Mouse (Mus musculus): ENCODE results near the gene Dmrt3. TPM values are rescaled to one million over a fixed set of nuclear protein-coding genes. Genes with fewer than 3 reads are reported as not detected.

Dmrt3 gene
- total and polyA plus RNA-seq, 3 experiments: not detected

DNA sequence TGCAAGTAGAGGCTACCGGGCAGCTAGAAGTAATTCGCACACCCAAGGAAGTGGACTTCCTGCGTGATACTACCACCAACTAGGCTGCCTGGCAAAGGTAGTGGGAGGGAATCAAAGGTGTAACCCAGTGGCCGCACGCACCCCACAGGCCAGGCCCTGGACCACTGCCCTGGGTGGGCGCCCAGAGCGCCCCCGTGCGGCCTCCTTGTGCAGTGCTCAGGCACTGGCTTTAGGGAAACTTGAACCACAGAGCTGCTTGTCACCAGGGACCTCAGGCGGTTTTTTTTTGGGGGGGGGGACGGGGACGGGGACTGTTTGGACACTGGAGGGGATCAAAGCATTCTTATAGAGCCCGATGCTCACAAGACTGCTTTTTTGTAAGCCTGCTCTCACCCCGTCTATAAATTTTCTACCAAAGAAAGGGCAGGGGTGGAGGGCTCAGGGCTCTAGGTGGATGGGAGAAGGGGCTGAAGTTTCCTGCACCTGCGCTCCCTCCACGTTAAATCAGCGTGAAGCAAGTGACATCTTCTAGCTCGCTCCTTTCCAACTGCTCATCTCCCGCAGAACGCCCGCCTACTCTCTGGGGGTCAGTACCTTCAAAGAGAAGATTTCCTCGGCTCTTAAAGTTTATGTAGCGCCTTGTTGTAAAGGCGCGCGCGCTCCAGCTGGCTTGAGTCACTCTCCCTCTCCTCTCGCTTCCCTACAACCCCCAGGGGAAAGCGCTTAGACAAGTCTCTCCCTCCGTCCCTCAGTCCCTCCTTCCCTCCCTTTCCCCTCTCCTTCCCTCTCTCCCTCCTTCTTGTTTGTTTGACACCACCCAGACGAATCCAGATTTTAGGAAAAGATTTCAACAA lies 55.6 kb downstream of the Dmrt3 start:
- Histone ChIP-seq H3K27me3 (replicated peaks) (no peaks in the 10 kb centered on the region), H3K4me3 (replicated peaks in 1 of 3; ENCODE audit: low read depth in 2 of 3, low read length in 2 of 3, poor library complexity in 1 of 3) (no peak overlapping the region)
- no peak for DNase-seq (ENCODE audit: extremely low read depth)

DNA sequence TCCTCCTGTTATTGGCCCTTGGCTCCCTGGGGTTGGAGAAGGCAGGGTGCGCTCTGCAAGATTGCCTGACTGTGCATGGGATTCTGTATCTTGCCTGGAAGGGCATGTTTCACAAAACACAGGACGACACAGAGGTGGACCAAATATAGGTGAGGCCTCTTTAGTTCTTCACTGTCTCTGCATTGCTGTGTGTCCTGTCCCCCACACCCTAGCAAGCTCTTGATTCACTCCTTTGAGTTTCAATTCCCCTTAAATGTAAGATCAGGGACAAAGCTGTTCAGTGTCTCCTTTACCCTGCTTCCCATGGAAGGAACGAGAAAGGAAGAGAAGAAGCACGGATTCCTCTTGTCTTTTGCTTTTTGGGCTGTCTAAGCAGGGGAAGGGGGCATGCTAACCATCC lies 57.7 kb downstream of the Dmrt3 start:
- Histone ChIP-seq H3K4me2 (ENCODE audit: insufficient read depth, low read depth, poor library complexity, severe bottlenecking) (no peak overlapping the region), H3K9ac (ENCODE audit: insufficient read depth, low read depth) (no peak overlapping the region), H3K79me2 (replicated peaks; ENCODE audit: control insufficient read depth, extremely low read depth, insufficient read depth, poor library complexity, severe bottlenecking) (no peaks in the 10 kb centered on the region), H3K4me1 (ENCODE audit: control insufficient read depth in 1 of 2, insufficient read depth in 2 of 2) (no peaks in the 10 kb centered on the region), H3K36me3 (replicated peaks in 1 of 2; ENCODE audit: control insufficient read depth in 1 of 2, insufficient read depth in 1 of 2, low read length in 1 of 2) (no peaks in the 10 kb centered on the region), H3K4me3 (replicated peaks in 1 of 3; ENCODE audit: low read depth in 2 of 3, low read length in 2 of 3, poor library complexity in 1 of 3) (no peak overlapping the region), H3K27ac (ENCODE audit: insufficient read depth, low read depth) (no peak overlapping the region), H3K9me3 (replicated peaks; ENCODE audit: low read length) (no peaks in the 10 kb centered on the region), H3K27me3 (replicated peaks) (no peaks in the 10 kb centered on the region)
- no peak for DNase-seq (ENCODE audit: extremely low read depth)
- TF ChIP-seq MAX (IDR thresholded peaks at IDR 0.05; ENCODE audit: low read length) (no peak), CHD2 (IDR thresholded peaks at IDR 0.05; ENCODE audit: low read length) (no peak), RAD21 (IDR thresholded peaks at IDR 0.05; ENCODE audit: low read depth, low read length) (no peak), MEF2A (IDR thresholded peaks at IDR 0.05; ENCODE audit: borderline replicate concordance, low read depth, low read length) (no peak), POLR2A (IDR thresholded peaks at IDR 0.05; ENCODE audit: low read depth, low read length) (no peak)
- dilution Hi-C loops (cut with MboI; ENCODE audit: extremely low pct_ligation_motif_present, extremely low pct_unique_long_range_greater_than_20kb, low sequenced_read_pairs) (no loop called here), in situ Hi-C loops (cut with MboI; ENCODE audit: low pct_ligation_motif_present, low pct_unique_long_range_greater_than_20kb, low sequenced_read_pairs) (no loop called here)

More for the DNA sequence above, 55.6 kb downstream of the Dmrt3 start:
- H3K79me2 ChIP-seq (replicated peaks; ENCODE audit: control insufficient read depth, extremely low read depth, insufficient read depth, poor library complexity, severe bottlenecking): no peaks in the 10 kb centered on the region
- no peak for TF ChIP-seq MAZ (IDR thresholded peaks at IDR 0.05; ENCODE audit: low read depth, low read length)
- TF ChIP-seq ZNF384 (IDR thresholded peaks at IDR 0.05; ENCODE audit: low read depth, low read length): no peak
- TF ChIP-seq CTCF (conservative IDR thresholded peaks at IDR 0.05 in 1 of 2, IDR thresholded peaks at IDR 0.05 in 1 of 2; ENCODE audit: low read depth in 2 of 2, low read length in 2 of 2): peak in 1 of 2 experiments; percentile 41; a peak in 2 of 4 replicates
- TF ChIP-seq TBP (conservative IDR thresholded peaks at IDR 0.05; ENCODE audit: low read depth, low read length): no peak
- TF ChIP-seq BHLHE40 (IDR thresholded peaks at IDR 0.05; ENCODE audit: low read depth, low read length): no peak
- no peaks in the 10 kb centered on the region for H3K4me1 ChIP-seq (ENCODE audit: control insufficient read depth in 1 of 2, insufficient read depth in 2 of 2)
- H3K36me3 ChIP-seq (replicated peaks in 1 of 2; ENCODE audit: control insufficient read depth in 1 of 2, insufficient read depth in 1 of 2, low read length in 1 of 2): no peaks in the 10 kb centered on the region
- no peak overlapping the region for H3K9ac ChIP-seq (ENCODE audit: insufficient read depth, low read depth)
- dilution Hi-C loops (cut with MboI; ENCODE audit: extremely low pct_ligation_motif_present, extremely low pct_unique_long_range_greater_than_20kb, low sequenced_read_pairs): no loop called here
- in situ Hi-C loops (cut with MboI; ENCODE audit: low pct_ligation_motif_present, low pct_unique_long_range_greater_than_20kb, low sequenced_read_pairs): no loop called here
- H3K9me3 ChIP-seq (replicated peaks; ENCODE audit: low read length): no peaks in the 10 kb centered on the region
- H3K4me2 ChIP-seq (ENCODE audit: insufficient read depth, low read depth, poor library complexity, severe bottlenecking): no peak overlapping the region
- no peak overlapping the region for H3K27ac ChIP-seq (ENCODE audit: insufficient read depth, low read depth)

- no peak overlapping the region for H3K4me2 ChIP-seq (ENCODE audit: insufficient read depth, low read depth, poor library complexity, severe bottlenecking)
- no peak overlapping the region for H3K9ac ChIP-seq (ENCODE audit: insufficient read depth, low read depth)
- peaks cover 5% of the 10 kb centered on the region for H3K9me3 ChIP-seq (replicated peaks; ENCODE audit: low read length)
- in situ Hi-C loops (cut with MboI; ENCODE audit: low pct_ligation_motif_present, low pct_unique_long_range_greater_than_20kb, low sequenced_read_pairs) (no loop called here), dilution Hi-C loops (cut with MboI; ENCODE audit: extremely low pct_ligation_motif_present, extremely low pct_unique_long_range_greater_than_20kb, low sequenced_read_pairs) (no loop called here)
- H3K27ac ChIP-seq (ENCODE audit: insufficient read depth, low read depth): no peak overlapping the region
- DNase-seq (ENCODE audit: extremely low read depth): no peak
- TF ChIP-seq MXI1 (IDR thresholded peaks at IDR 0.05; ENCODE audit: low read depth, low read length) (no peak), PAX5 (IDR thresholded peaks at IDR 0.05; ENCODE audit: low read length) (no peak), MYC (IDR thresholded peaks at IDR 0.05; ENCODE audit: low read depth, low read length) (no peak), JUND (conservative IDR thresholded peaks at IDR 0.05; ENCODE audit: low read depth, low read length) (no peak), JUN (IDR thresholded peaks at IDR 0.05; ENCODE audit: insufficient read depth, low read depth, low read length) (no peak), USF1 (IDR thresholded peaks at IDR 0.05; ENCODE audit: low read depth, low read length) (no peak), POLR2AphosphoS2 (IDR thresholded peaks at IDR 0.05; ENCODE audit: low read depth, low read length) (no peak), NELFE (IDR thresholded peaks at IDR 0.05; ENCODE audit: low read depth, low read length) (no peak), ZMIZ1 (IDR thresholded peaks at IDR 0.05; ENCODE audit: low read depth, low read length) (no peak), EP300 (IDR thresholded peaks at IDR 0.05; ENCODE audit: low read length) (no peak), IRF4 (IDR thresholded peaks at IDR 0.05; ENCODE audit: low read depth, low read length) (no peak)
- H3K4me3 ChIP-seq (replicated peaks in 1 of 3; ENCODE audit: low read depth in 2 of 3, low read length in 2 of 3, poor library complexity in 1 of 3): no peak overlapping the region
- H3K27me3 ChIP-seq (replicated peaks): no peaks in the 10 kb centered on the region
- H3K36me3 ChIP-seq (replicated peaks in 1 of 2; ENCODE audit: control insufficient read depth in 1 of 2, insufficient read depth in 1 of 2, low read length in 1 of 2): no peaks in the 10 kb centered on the region
- H3K79me2 ChIP-seq (replicated peaks; ENCODE audit: control insufficient read depth, extremely low read depth, insufficient read depth, poor library complexity, severe bottlenecking): no peaks in the 10 kb centered on the region
- H3K4me1 ChIP-seq (ENCODE audit: control insufficient read depth in 1 of 2, insufficient read depth in 2 of 2): no peaks in the 10 kb centered on the region
Observed at GRCm38 (mm10) chr19:25669593-25670248, 59.6 kb downstream of the Dmrt3 start.
